Mouse (Mus musculus) lung, postnatal 14 days (tissue): ENCODE results near the gene C1qtnf6.

Experiments
- DNase-seq: peaks from one replicate; pipeline ENCODE4 v3.0.0; 2021

C1qtnf6 gene

GRCm38 (mm10) chr15:78476878-78477277 is 54.3 kb downstream of the C1qtnf6 start:
- DNase-seq, result no peak

GRCm38 (mm10) chr15:78475604-78476031 is 55.6 kb downstream of the C1qtnf6 start:
- no peak for DNase-seq

- no peak for DNase-seq
Measured at GRCm38 (mm10) chr15:78473442-78473841, 57.8 kb downstream of the C1qtnf6 start.
